Mouse (Mus musculus): ENCODE data around the gene Stard8.
"Not testable (repeated sequence)": the region's sequence is repeated elsewhere in the genome, so short reads cannot be mapped to it uniquely, and the experiment has no call there.

Gene Stard8

DNA sequence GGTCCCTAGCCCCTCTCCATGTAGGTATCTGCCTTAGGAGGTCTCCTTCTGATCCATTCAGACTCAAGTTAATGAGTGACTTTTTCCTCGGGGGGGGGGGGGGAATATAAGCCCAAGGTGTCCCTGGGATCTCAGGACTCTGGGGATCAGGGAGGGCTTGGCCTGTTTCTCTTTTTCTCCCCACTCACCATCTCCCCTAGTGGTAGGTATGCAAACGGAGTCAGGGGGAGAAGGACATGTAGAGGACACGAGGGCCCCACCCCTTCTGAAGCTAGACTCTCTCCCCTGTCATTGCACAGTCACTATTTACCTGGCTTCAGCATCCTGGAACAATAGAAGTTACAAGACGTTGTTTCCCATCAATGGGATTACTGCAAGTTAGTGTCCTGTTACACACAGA lies 45.1 kb downstream of the Stard8 start:
- DNase-seq = no peak

DNA sequence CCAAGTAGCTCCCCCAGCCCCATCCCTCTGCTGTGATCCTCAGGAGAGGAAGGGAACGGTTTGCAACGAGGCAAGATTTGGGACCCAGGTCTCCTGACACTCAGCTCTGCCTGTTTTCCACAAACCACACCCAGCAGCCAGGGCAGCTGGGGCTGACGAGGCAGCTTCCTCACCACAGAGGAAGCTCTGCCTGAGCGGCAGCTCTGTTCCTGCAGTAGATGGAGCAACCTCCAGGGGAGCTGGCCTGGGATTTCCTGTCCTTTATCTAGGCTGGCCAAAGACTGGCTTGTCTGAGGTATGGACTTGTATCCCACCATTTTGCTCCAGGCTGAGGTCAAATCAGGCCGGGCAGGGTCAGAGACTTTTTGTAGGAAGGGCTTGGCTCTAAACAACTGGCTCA lies 46.2 kb downstream of the Stard8 start:
- no peak for DNase-seq

DNA sequence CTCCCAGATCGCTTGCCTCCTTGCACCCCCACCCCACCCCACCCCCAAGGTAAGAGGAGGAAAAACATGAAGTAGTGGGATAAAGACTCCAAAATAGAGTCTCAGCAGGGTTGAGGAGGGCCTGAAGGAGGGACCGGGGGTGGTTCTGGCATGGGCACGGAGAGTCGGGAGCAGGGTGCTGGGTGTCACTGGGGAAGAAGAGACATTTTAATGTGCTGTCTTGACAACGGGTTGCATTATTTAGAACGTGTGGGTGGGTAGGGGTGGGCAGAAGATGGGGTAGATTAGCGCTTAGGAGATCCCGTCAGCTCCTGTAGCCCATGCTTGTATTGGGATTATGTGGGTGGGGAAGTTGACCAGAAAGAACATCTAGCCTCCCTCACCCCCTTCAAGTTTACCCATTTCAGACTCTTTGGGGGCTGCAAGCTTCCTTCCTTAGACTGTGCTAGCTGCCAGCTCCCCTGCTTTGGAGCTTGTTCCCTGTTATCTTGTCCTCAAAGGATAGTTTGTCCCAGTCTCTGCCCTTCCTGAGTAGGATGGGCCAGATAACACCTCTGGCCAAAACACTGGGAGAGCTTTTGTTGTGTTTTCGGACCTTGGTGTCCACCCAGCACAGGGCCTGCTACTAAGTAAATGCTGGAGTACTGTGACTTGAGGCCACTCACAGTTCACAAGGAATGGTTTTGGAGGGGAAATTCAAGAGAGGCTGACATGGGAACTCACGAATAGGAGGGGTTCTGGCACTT lies 47.9 kb downstream of the Stard8 start:
- DNase-seq = no peak

- no peak for DNase-seq
Measured at GRCm38 (mm10) chrX:99052255-99052654, 49.2 kb downstream of the Stard8 start.

DNA sequence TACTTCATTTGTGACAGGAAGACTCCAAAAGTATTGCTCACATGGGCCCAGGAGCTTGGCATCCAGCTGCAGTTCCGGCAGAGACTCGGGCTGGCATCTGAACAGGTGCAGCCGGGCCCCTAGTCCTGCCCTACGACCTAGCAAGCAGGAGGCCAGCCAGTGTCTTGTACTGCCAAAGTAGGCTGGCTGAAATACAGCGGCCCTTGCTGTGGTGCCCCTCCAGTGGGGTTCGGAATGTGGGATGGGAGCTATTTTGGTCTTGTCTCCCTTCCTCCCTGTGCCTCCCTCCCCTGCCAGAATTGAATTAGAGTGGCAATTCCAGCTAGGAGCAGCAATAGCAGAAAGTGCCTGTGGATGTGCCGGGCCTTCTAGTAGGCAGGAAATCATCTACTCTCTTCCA lies 51.5 kb downstream of the Stard8 start:
- DNase-seq = no peak

DNA sequence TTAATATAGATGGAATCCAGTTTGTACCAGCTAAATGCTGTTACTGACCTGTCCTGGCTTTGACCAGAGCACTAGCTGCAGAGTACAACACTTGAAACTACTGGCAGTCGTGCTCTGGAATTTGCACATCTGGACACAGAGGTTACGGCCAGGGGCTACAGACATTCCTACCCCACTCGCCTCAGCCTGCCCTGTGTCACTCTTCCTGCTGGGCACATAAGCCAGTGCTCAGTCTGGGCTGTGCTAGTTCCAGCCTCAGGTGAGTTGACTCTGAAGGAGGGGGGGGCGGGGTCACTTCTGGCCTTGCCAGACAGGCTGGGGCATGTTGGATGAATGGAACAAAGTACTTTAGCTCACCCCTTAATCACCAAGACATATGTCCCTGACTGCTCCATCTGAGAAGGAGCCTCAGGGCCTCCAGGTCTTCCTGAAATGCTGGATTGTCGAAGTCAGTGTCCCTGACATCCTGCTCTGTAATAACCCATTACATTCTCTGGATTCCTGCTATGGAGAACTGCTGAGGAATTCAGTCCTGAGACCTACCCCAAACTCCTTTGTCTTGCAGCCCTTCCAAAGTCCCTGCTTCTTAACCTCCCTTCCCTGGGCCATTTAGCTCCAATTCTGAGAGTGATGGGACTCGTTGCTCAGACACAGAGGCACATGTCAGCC lies 54.9 kb downstream of the Stard8 start:
- no peak for DNase-seq

GRCm38 (mm10) chrX:99059119-99059518 lies 56.1 kb downstream of the Stard8 start:
- DNase-seq = no peak

DNA sequence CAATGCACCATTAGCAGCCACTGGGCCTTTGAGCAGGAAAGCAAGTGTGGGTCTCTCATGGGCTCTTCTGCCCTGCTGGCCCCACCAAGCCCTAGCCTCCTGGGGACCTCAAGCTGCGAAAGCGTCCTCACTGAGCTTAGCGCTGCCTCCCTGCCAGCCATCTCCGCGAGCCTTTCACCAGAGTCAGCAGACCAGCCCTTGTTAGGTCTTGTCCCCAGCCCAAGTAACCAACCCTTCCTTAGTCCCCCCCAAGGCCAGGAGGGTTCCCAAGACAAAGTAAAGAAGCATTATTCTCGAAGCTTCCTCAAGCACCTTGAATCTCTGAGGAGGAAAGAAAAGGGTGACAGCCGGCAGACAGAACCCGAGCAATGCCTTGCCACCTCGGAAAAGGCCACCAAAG lies 62.5 kb downstream of the Stard8 start:
- DNase-seq = no peak

- no peak for DNase-seq
Measured at GRCm38 (mm10) chrX:99066550-99066949, 63.5 kb downstream of the Stard8 start.

GRCm38 (mm10) chrX:99067232-99067631 lies 64.2 kb downstream of the Stard8 start:
- no peak for DNase-seq

- no peak for DNase-seq
Measured at GRCm38 (mm10) chrX:99067671-99068151, 64.7 kb downstream of the Stard8 start.

GRCm38 (mm10) chrX:99071188-99071587 lies 68.1 kb downstream of the Stard8 start:
- DNase-seq = no peak

DNA sequence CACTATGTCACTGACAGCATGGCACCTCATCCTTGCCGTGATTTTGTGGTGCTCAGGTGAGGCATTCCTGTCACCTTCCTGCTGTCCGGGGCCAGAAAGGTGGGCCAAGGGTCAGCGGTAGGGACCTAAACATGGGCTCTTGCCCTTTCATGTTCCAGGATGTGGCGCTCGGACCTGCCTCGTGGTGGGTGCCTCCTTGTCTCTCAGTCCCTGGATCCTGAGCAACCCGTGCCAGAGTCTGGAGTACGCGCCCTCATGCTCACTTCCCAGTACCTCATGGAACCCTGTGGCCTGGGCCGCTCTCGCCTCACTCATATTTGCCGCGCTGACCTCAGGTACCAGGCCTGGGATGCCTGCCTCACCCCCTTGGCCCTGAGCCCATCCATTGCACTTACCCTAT lies 69.5 kb downstream of the Stard8 start:
- no peak for DNase-seq

DNA sequence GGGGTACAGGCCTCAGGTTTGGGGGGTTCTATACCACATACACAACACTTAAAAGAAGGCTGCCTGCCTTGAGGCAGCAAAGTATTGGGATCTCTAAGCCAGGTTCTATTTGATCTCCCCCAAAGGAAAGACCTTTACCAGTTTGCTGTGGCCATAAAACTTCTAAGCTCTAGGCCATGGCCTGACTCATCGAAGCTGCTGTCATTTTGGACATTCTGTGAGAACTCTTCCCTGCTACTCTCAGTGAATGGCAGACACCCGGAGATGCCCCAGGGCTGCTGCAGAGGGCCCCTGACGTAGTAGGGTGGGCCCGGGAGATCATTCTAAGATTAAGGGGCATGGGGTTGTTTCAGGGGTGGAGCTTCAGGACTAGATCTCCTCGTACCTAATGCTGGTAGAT lies 72.1 kb downstream of the Stard8 start:
- DNase-seq = no peak

- DNase-seq = no peak
Measured at GRCm38 (mm10) chrX:99076460-99076859, 73.4 kb downstream of the Stard8 start.

DNA sequence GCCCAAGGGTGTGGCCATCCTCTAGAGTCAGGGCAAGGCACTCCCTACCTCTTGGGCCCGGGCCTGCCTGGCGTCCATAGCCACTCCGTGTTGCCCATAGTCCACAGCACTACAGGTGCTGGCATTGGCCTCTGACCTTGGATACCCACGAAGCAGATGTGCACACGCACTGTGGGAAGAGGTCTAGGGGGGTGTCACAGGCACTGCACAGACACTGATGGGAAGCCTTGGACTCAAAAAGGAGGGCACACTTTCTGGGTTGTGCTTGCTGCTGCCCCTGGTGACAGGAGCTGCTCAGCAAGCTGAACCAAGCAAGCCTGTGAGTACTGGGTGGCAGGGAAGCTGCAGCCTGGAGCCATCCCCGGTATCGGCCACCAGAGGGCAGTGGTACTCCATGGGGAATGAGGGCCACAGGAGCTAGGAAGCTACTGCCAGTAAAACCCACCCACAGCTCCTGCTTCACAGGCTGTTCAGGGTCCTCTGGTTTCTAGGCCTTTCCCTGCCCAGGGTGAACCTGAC lies 75.4 kb downstream of the Stard8 start:
- peak; percentile 12 for DNase-seq

- no peak for DNase-seq
Measured at GRCm38 (mm10) chrX:99092704-99093103, 89.7 kb downstream of the Stard8 start.

DNA sequence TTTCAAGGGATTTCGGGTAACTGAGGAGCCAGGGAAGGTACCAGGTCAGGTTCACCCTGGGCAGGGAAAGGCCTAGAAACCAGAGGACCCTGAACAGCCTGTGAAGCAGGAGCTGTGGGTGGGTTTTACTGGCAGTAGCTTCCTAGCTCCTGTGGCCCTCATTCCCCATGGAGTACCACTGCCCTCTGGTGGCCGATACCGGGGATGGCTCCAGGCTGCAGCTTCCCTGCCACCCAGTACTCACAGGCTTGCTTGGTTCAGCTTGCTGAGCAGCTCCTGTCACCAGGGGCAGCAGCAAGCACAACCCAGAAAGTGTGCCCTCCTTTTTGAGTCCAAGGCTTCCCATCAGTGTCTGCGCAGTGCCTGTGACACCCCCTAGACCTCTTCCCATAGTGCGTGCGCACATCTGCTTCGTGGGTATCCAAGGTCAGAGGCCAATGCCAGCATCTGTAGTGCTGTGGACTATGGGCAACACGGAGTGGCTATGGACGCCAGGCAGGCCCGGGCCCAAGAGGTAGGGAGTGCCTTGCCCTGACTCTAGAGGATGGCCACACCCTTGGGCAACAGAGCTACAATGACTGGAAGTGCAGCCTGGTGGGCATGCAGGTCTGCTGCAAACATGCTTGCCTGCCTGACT lies 108.2 kb downstream of the Stard8 start:
- DNase-seq = not testable (repeated sequence)

DNA sequence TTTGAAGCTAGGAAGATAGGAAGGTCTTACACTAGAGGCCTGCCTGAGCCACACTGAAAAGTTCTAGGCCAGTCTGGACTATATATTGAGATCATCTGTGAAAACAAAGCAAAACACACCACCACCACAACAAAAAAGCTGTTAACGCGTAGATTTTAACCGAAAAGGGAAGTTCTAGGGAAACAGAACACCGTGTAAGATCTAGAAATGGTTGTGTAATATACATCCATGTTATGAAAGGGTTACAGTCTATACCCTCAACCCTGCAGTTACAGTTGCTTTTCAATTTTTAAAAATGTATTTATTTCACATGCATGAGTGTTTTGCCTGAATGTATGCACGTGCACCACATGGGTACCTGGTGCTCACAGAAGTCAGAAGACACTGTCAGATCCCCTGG lies 116.5 kb downstream of the Stard8 start:
- no peak for DNase-seq
